Mouse (Mus musculus) spleen, adult 18-20 months (tissue): ENCODE measurements around the gene Gm6351.
"Not testable (repeated sequence)": the region's sequence is repeated elsewhere in the genome, so short reads cannot be mapped to it uniquely, and the experiment has no call there.

ENCODE experiments used
- DNase-seq, 2 experiments: peaks; one replicate each; pipeline ENCODE4 v3.0.0; 2022; ENCODE audit warnings: mixed read lengths in 2 of 2

Gm6351 gene

DNA sequence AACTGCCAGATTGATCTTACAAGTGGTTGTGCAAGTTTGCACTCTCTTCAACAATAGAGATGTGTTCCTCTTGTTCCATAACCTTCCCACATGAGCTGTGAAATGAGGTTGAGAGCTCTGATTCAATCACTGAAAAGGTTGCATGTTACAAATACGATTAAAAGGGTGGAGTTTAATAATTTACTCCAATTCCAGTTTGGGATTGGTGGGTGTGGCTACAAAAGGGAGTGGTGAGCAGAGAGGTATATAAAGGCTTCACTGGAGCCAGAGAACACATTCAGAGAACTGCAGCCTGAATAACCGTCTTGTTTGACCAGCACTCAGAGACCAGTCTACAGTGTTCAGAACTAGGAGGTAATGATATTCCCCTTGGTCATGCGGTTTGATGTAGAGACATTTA lies at the start of gene Gm6351:
Gene Gm6351 (plus strand): TSS at position 301 of the 400 bp plus-strand sequence.
- not testable (repeated sequence) for DNase-seq

DNA sequence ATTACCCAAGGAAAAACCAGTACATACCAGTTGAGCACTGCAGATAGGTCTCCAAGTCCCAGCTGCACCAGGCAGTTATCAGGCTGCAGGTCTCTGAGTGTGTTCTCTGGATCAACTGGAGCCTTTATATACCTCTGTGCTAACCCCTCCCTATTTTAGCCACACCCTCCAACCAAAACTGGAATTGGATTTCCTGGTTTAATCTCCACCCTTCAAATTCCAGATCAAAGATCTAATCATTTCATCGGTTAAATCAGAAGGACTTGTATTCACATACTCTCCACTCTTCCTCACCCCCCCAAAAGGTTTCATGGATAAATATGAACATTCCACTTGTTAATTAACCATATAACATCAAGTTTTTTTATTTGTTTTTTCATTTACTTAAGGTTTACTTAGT lies 5.7 kb upstream of the Gm6351 start, which contains the start of gene BC061212:
Gene BC061212 (minus strand): TSS at position 101 of the 400 bp plus-strand sequence.
- DNase-seq = not testable (repeated sequence)
